Mouse (Mus musculus) midbrain, embryonic 14.5 days (tissue): ENCODE data around the gene Dync1li2. TPM values are rescaled to one million over a fixed set of nuclear protein-coding genes. Genes with fewer than 3 reads are reported as not detected.

ENCODE experiments used
- ATAC-seq: fragments of 200-750 bp; cut with Nextera tagmentation; 2 replicates; pipeline ENCODE4 v1.8.0; 2017; ENCODE audit warnings: moderate number of reproducible peaks, moderate library complexity; ENCODE audit not compliant: low FRiP score, low TSS enrichment
- DNase-seq: peaks from one replicate; pipeline ENCODE4 v3.0.0-alpha.2; 2015
- H3K27ac ChIP-seq: fragments of 300-500 bp; sonication (generic); replicated peaks from 2 replicates; pipeline ENCODE4 v1.5.1; 2014; ENCODE audit warnings: mild to moderate bottlenecking, low read depth, low read length, moderate library complexity
- H3K27me3 ChIP-seq: fragments of 300-500 bp; sonication (generic); 2 replicates; pipeline ENCODE4 v1.6.1; 2014; ENCODE audit warnings: low read length, control low read depth, mixed read lengths; ENCODE audit not compliant: control insufficient read depth, insufficient read depth
- H3K36me3 ChIP-seq: fragments of 300-500 bp; sonication (generic); 2 replicates; pipeline ENCODE4 v1.6.1; 2014; ENCODE audit warnings: low read length, control low read depth; ENCODE audit not compliant: control insufficient read depth, insufficient read depth
- H3K4me1 ChIP-seq: fragments of 300-500 bp; sonication (generic); 2 replicates; pipeline ENCODE4 v1.6.1; 2014; ENCODE audit warnings: mild to moderate bottlenecking, antibody characterized with exemption, low read length, control low read depth; ENCODE audit not compliant: control insufficient read depth, insufficient read depth
- H3K4me2 ChIP-seq: fragments of 300-500 bp; sonication (generic); 2 replicates; pipeline ENCODE4 v1.6.1; 2014; ENCODE audit warnings: mild to moderate bottlenecking, low read length, moderate library complexity
- H3K4me3 ChIP-seq: fragments of 300-500 bp; sonication (generic); replicated peaks from 2 replicates; pipeline ENCODE4 v1.5.1; 2014; ENCODE audit warnings: low read depth, low read length
- H3K9ac ChIP-seq: fragments of 300-500 bp; sonication (generic); replicated peaks from 2 replicates; pipeline ENCODE4 v1.6.1; 2014; ENCODE audit warnings: mild to moderate bottlenecking, low read length, moderate library complexity
- H3K9me3 ChIP-seq: fragments of 300-500 bp; sonication (generic); 2 replicates; pipeline ENCODE4 v1.6.1; 2016; ENCODE audit warnings: low read length, control low read depth, mixed read lengths; ENCODE audit not compliant: control insufficient read depth
- WGBS: fragments of 180-500 bp; shearing (Covaris S2); extraction: QIAGEN DNeasy Blood & Tissue Kit; methylation state at CpG from one replicate; pipeline ENCODE4 v1.1.7; 2014; 5-methylcytosine and 5-hydroxymethylcytosine counted together
- polyA plus RNA-seq: library from polyadenylated mRNA; unstranded; fragments of >200 nt; fragmentation: Nextera tagmentation; extraction: Ambion mirVana; gene quantifications from 2 replicates; pipeline ENCODE4 v1.2.1, GENCODE M21; 2014

Gene Dync1li2
- polyA plus RNA-seq, 1 experiment from 2014 or later = 103 TPM

DNA sequence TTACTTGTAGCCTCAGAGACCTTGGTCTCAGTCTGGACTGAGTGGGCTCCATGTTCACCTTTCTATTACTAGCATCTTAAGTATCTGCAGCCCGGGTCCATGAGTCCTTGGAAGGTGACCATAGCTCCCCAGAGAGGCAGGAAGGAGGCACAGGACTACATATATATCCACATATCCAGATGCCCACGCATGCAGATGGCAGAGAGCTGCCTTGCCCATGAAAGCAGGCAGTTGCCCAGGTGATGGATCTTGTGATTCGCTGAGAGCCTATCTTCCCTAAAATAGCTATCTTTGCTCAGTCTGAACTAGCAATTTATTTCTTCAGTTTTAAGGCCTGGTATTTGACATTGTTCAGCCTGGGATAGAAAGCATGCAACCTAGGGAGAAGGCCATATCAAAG, 31.4 kb downstream of the Dync1li2 start:
- Histone ChIP-seq H3K9me3 (no peaks in the 10 kb centered on the region), H3K4me1 (no peaks in the 10 kb centered on the region), H3K27ac (no peak overlapping the region), H3K36me3 (peaks cover 4% of the 10 kb centered on the region), H3K4me3 (no peak overlapping the region), H3K27me3 (no peaks in the 10 kb centered on the region), H3K4me2 (no peak overlapping the region), H3K9ac (no peak overlapping the region)
- WGBS = 93% methylated on average over 3 of the region's 3 CpGs
- DNase-seq = no peak
- ATAC-seq = no peak

DNA sequence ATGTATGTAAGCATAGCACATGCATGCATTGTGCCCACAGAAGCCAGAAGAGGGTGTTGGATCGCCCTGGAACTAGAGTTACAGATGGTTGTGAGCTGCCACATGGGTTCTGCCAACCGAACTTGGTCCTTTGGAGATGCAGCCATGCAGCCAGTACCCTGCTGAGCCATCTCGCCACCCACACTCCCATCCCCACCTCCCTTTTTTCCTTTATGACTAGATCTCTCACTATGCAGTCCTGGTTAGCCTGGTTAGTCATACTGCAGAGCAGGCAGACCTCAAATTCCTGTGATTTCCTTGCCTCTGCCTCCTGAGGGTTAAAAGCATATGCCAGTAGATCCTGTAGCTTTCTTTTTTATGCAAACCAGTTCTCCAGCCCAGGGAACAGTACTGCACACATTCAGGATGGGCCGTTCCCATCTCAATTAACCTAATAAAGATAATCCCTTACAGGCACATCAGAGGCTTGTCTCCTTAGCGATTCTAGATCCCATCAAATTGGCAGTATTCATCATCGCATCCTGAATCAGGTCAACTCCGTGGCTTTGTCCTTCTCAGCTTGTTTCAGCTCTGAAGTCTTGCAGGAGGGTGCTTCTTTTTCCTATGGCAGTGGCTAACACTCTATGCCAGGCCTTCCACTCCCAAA, 32.1 kb downstream of the Dync1li2 start:
- DNase-seq (no peak), ATAC-seq (no peak)
- H3K4me1 ChIP-seq = no peaks in the 10 kb centered on the region
- no peak overlapping the region for H3K4me2 ChIP-seq
- no peak overlapping the region for H3K4me3 ChIP-seq
- 0 out of 2 replicates have a peak overlapping the region, but pooled peaks have one; percentile 26 for H3K27ac ChIP-seq
- H3K36me3 ChIP-seq = peaks cover 4% of the 10 kb centered on the region
- H3K9ac ChIP-seq = no peak overlapping the region
- no peaks in the 10 kb centered on the region for H3K9me3 ChIP-seq
- H3K27me3 ChIP-seq = no peaks in the 10 kb centered on the region
- 36% methylated on average over 7 of the region's 7 CpGs for WGBS

DNA sequence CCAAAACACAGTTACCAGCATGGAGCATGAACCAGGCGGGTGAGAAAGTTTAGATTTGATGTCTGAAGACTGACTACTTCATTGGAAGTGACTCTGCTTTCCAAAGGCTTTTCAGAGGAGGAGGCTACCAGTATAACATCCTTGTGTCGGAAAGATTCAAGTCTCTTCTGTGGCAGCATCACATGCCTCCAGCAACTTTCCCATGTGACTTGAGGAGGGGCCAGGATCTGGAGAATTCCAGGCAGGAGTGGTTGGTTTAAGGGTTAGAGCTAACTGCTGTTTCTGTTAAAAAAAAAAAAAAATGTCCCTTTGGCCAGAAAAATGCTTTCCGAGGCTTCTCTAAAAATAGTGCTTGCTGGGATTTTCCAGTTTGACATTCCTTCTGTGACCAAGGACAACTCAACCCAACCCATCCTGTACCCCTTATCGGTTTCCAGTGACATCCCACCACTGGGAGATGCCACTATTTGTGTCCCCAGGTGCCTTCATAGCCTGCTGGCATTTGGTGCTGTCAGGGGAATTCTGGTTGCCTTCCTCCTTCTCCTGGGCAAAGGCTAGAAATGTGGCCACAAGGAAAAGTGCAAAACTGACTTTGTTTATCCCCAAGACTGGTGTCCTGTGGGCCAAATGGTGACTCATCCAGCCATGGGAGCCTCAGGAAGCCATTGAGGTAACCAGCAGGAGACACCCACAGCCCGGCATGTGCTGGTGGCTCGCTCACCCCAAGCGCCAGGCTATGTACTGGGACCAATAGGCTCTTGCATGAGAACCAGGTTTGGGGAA, 34.3 kb downstream of the Dync1li2 start:
- Histone ChIP-seq H3K27ac (no peak overlapping the region), H3K27me3 (no peaks in the 10 kb centered on the region), H3K4me3 (no peak overlapping the region), H3K36me3 (no peaks in the 10 kb centered on the region), H3K9ac (no peak overlapping the region), H3K4me1 (no peaks in the 10 kb centered on the region), H3K9me3 (no peaks in the 10 kb centered on the region), H3K4me2 (no peak overlapping the region)
- 93% methylated on average over 7 of the region's 7 CpGs for WGBS
- ATAC-seq (no peak), DNase-seq (no peak)

DNA sequence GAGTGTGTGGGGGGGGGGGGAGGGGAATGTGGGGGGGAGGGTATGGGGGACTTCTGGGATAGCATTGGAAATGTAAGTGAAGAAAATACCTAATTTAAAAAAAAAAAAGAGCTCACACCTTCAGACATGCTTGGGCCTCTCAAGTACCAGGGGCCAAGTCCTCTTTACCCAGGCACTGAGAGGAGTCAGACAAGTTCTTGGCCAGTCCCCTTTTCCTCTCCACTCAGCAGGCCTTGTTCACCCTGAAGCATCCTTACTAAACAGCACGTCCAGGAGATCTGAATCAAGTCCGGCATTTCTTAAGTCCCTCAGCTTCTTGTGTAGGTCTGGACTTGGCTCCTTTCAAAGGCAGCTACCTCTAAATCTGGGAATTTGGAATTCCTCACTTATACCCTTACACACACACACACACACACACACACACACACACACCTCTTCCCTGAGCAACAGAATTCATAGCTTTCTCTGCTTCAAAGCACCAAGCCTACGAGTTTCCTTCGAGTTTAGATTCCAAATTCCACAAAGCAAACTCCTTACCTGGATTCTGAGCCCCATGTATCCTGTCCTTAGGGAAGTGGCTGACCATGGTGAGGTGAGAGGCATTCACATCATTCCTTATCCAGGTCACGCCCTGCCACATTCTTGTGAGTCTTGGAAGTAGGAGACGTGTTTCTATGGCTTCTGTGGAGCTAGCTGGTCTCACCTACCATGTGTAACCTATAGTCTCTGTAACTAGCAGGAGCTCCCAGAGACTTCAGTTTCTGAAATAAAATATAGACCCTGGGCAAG, 36.3 kb downstream of the Dync1li2 start:
- no peak for DNase-seq
- H3K36me3 ChIP-seq = no peaks in the 10 kb centered on the region

DNA sequence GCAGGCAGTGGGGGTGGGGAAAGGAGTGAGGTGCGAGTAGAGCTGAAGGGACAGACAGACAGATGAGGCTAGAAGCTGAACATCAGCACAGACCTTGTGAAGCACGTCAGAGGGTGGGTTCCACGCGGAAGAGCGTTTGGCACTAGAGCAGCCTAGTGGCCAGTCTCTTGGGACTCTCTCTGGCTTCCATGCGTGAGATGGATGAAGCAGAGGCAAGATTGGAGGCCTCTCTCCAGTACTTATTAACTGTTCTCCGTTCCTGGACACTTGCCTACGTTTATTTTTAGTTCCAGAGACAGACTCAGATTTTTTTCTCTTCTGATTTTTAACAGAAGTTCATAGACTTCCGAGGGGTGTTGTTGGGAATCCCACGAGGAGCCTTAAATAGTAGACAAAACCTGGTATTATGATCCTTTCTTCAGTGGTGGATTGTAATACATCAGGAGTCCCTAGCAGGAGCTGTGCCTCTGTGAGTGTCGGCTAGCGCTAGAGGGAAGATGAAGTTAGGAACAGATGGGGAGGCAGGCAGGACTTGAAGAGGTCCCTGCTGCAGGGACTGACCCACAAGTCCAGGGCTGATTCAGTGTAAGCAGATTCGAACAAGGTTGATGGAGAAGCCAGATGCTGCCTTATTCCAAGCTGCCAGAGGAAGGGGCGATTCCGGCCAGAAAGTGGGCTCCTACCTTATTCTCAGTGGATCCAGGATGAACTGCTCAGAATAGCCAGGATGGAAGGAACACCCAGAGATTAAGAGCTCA, 37.2 kb downstream of the Dync1li2 start:
- WGBS = 83% methylated on average over 15 of the region's 15 CpGs
- Histone ChIP-seq H3K4me3 (no peak overlapping the region), H3K4me2 (no peak overlapping the region), H3K9ac (no peak overlapping the region), H3K4me1 (no peaks in the 10 kb centered on the region), H3K36me3 (no peaks in the 10 kb centered on the region), H3K27ac (no peak overlapping the region), H3K27me3 (no peaks in the 10 kb centered on the region), H3K9me3 (no peaks in the 10 kb centered on the region)
- no peak for ATAC-seq
- no peak for DNase-seq

More for the DNA sequence above, 36.3 kb downstream of the Dync1li2 start:
- Histone ChIP-seq H3K27me3 (no peaks in the 10 kb centered on the region), H3K27ac (no peak overlapping the region), H3K4me2 (no peak overlapping the region), H3K4me3 (no peak overlapping the region), H3K9ac (no peak overlapping the region), H3K9me3 (no peaks in the 10 kb centered on the region), H3K4me1 (no peaks in the 10 kb centered on the region)
- 86% methylated on average over 6 of the region's 6 CpGs for WGBS
- no peak for ATAC-seq

DNA sequence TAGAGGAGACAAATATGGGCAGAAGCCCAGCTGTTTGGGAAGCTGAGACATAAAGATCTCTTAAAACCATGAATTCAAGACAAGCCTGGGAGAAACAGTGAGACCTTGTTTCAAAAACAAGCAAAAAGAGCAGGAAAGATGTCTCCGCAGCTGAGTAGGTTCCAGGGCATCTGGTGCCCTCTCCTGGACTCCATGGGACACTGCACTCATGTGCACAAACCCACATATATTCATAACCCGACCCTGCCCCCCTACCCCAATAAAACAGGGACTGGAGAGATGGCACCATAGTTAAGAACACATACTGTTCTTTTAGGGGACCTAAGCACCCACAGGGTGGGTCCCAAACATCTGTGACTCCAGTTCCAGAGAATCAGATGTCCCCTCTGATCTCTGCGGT, 39.3 kb downstream of the Dync1li2 start:
- 72% methylated on average over 3 of the region's 3 CpGs for WGBS
- Histone ChIP-seq H3K4me2 (no peak overlapping the region), H3K4me1 (no peaks in the 10 kb centered on the region), H3K4me3 (no peak overlapping the region), H3K27ac (no peak overlapping the region), H3K27me3 (no peaks in the 10 kb centered on the region), H3K36me3 (no peaks in the 10 kb centered on the region), H3K9me3 (no peaks in the 10 kb centered on the region), H3K9ac (no peak overlapping the region)
- DNase-seq = no peak
- ATAC-seq = no peak

DNA sequence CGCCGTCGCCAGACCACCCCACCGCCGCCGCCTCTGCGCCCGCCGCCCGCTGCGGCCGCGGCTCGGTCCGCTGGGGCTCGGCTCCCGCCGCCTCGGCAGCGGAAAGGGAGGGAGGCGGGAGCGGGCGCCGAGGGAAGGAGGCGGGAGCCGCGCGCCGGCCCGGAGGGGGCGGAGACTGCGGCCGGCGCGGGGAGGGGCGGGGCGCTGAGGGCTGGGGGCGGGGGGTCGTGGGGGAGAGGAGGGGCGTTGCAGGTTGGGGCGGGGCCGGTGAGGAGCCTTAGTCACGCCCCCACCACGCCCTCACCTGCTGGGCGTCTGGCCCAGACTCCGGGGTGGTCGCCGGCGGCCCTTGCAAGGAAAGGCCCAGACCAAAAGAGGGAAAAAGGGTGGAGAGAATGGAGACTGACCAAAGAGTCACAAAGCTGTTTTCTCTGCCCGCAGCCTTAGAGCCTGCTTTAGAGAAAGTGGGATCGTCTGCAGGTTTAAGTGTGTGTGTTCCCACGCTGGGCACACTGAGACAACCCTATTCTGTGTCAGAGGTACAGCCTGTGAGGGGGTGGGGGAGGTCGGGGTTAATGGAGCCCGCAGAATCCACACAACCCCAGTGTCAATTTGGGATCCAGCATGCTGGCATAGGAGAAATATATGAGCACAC, 47.0 kb downstream of the Dync1li2 start, which contains the start of gene Cmtm4:
TSS of gene Cmtm4 (minus strand) at position 105 of the 655 bp plus-strand sequence.
- ATAC-seq (peak; percentile 86), DNase-seq (peak; percentile 86)
- Histone ChIP-seq H3K36me3 (no peaks in the 10 kb centered on the region), H3K4me2 (peak within 1 kb of the TSS; percentile 85), H3K9me3 (no peaks in the 10 kb centered on the region), H3K4me3 (peak within 1 kb of the TSS; percentile 74), H3K27ac (peak within 1 kb of the TSS; percentile 82), H3K4me1 (peaks cover 13% of the 10 kb centered on the region), H3K27me3 (no peaks in the 10 kb centered on the region), H3K9ac (peak within 1 kb of the TSS; percentile 87)
- 4% methylated on average over 21 of the region's 54 CpGs for WGBS
